Mouse (Mus musculus): ENCODE measurements around the gene Bst2.

GRCm38 (mm10) chr8:71567587-71567986 lies 30.3 kb upstream of the Bst2 start:
- TF ChIP-seq CTCF (IDR thresholded peaks at IDR 0.05; ENCODE audit: extremely low read depth, insufficient read depth, insufficient read length, insufficient replicate concordance) (no peak), POLR2A (IDR thresholded peaks at IDR 0.05; ENCODE audit: low read depth, low read length) (no peak)

Data from spleen, adult 2 months (tissue).